Mouse (Mus musculus) olfactory bulb, adult 2 months (tissue): ENCODE measurements around the gene Ms4a15.

ENCODE experiments used
- CTCF ChIP-seq: fragments of 200-500 bp; IDR thresholded peaks from 2 replicates; pipeline ENCODE4 v1.5.1; 2012; ENCODE audit warnings: low read depth, mild to moderate bottlenecking, low read length, moderate library complexity; ENCODE audit not compliant: insufficient read depth
- POLR2A ChIP-seq: fragments of 200-500 bp; IDR thresholded peaks from 2 replicates; pipeline ENCODE4 v1.6.1; 2012; ENCODE audit warnings: mild to moderate bottlenecking, low read depth, low read length, moderate library complexity; ENCODE audit not compliant: insufficient read depth

- no peak for TF ChIP-seq POLR2A
- TF ChIP-seq CTCF = no peak
Measured at GRCm38 (mm10) chr19:10970457-10970856, 22.6 kb downstream of the Ms4a15 start.
